Mouse (Mus musculus): ENCODE results near the gene Zfpl1. TPM values are rescaled to one million over a fixed set of nuclear protein-coding genes. Genes with fewer than 3 reads are reported as not detected.

Zfpl1 gene
- polyA plus RNA-seq, 1 experiment, result 22.8 TPM

DNA sequence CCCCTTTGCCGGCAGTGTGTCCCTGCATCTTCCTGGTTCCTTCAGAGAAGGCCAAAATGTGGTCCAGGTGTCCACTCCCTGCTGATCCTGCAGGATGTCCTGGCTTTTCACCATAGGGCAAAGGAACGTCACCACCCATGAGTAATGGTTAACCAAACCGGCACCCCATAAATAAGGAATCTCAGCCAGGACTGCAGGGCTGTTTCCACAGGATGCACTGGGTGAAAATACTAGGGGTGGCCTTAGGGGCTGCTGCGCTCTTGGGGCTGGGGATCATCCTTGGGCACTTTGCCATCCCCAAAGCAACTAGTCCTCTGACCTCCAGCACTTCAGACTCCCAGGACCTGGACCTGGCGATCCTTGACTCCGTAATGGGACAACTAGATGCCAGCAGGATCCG, 20.8 kb upstream of the Zfpl1 start, which contains the start of gene Naaladl1:
TSS of gene Naaladl1 (plus strand) at position 197 of the 400 bp plus-strand sequence.
- WGBS, result 91% methylated on average over 7 of the region's 7 CpGs
- TF ChIP-seq POLR2A (IDR thresholded peaks at IDR 0.05; ENCODE audit: borderline replicate concordance, control insufficient read depth, low read depth, low read length) (no peak), CTCF (IDR thresholded peaks at IDR 0.05; ENCODE audit: control insufficient read depth, insufficient read depth, low read length) (no peak)
- Histone ChIP-seq H3K4me1 (ENCODE audit: control insufficient read depth, insufficient read depth, low read length) (peaks cover 3% of the 10 kb centered on the region), H3K27ac (ENCODE audit: control insufficient read depth, insufficient read depth, low read depth, low read length, poor library complexity) (peak within 1 kb of the TSS; percentile 48; the same call in 1 of the 2 replicates), H3K4me3 (replicated peaks; ENCODE audit: control insufficient read depth, low read depth, low read length) (no peak within 1 kb of the TSS)

- H3K4me1 ChIP-seq (ENCODE audit: control insufficient read depth, insufficient read depth, low read length), result peaks cover 3% of the 10 kb centered on the region
- no peak overlapping the region for H3K4me3 ChIP-seq (replicated peaks; ENCODE audit: control insufficient read depth, low read depth, low read length)
- TF ChIP-seq CTCF (IDR thresholded peaks at IDR 0.05; ENCODE audit: control insufficient read depth, insufficient read depth, low read length) (no peak), POLR2A (IDR thresholded peaks at IDR 0.05; ENCODE audit: borderline replicate concordance, control insufficient read depth, low read depth, low read length) (no peak)
- H3K27ac ChIP-seq (ENCODE audit: control insufficient read depth, insufficient read depth, low read depth, low read length, poor library complexity), result peak overlapping the region; percentile 48; the same call in 1 of the 2 replicates
- WGBS, result 75% methylated on average over 4 of the region's 4 CpGs
Observed at GRCm38 (mm10) chr19:6104476-6104875, 19.7 kb upstream of the Zfpl1 start.

GRCm38 (mm10) chr19:6102169-6102853, 17.6 kb upstream of the Zfpl1 start:
- TF ChIP-seq CTCF (IDR thresholded peaks at IDR 0.05; ENCODE audit: control insufficient read depth, insufficient read depth, low read length), result no peak
- TF ChIP-seq POLR2A (IDR thresholded peaks at IDR 0.05; ENCODE audit: borderline replicate concordance, control insufficient read depth, low read depth, low read length), result no peak
- no peak overlapping the region for H3K4me3 ChIP-seq (replicated peaks; ENCODE audit: control insufficient read depth, low read depth, low read length)
- 60% methylated on average over 6 of the region's 6 CpGs for WGBS
- H3K4me1 ChIP-seq (ENCODE audit: control insufficient read depth, insufficient read depth, low read length), result peaks cover 3% of the 10 kb centered on the region
- H3K27ac ChIP-seq (ENCODE audit: control insufficient read depth, insufficient read depth, low read depth, low read length, poor library complexity), result peak overlapping the region; percentile 69

DNA sequence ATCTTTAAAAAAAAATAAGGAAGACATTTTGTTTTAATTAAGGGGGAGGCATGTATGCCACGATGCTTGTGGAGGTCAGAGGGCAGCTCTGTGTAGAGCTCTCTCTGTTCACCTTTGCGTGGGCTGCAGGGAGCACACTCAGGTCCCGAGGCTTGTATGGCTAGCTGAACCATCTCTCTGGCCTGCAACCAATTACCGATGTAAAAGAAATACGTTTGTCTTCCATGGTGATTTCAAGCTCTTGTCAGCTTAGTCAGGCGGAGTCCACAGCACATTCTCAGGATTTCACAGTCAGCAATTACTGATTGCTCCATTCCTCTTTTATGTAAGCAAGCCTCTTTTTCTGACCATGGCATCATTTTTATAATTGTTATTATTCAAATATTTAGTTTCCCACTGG, 16.4 kb upstream of the Zfpl1 start:
- Histone ChIP-seq H3K27ac (ENCODE audit: control insufficient read depth, insufficient read depth, low read depth, low read length, poor library complexity) (no peak overlapping the region), H3K4me1 (ENCODE audit: control insufficient read depth, insufficient read depth, low read length) (peaks cover 3% of the 10 kb centered on the region), H3K4me3 (replicated peaks; ENCODE audit: control insufficient read depth, low read depth, low read length) (no peak overlapping the region)
- 84% methylated on average over 6 of the region's 6 CpGs for WGBS
- TF ChIP-seq POLR2A (IDR thresholded peaks at IDR 0.05; ENCODE audit: borderline replicate concordance, control insufficient read depth, low read depth, low read length) (no peak), CTCF (IDR thresholded peaks at IDR 0.05; ENCODE audit: control insufficient read depth, insufficient read depth, low read length) (no peak)

DNA sequence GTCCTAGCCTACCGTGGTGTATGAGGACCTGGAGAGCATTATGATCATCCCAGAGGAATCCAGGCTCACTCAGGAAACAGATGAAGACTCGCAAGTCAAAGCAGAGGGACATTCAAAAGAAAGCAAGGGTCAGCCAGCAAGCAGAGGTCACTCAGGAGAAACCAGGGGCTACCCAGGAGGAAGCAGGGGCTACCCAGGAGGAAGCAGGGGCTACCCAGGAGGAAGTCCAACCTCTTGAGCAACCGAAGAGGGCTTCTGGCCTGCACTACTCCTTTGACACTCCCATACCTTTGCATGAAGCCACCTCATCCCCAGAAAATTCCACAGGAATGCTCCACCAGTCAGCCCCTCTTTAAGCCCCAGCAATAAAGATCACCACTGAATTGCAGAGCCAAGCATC, 13.1 kb upstream of the Zfpl1 start:
- TF ChIP-seq POLR2A (IDR thresholded peaks at IDR 0.05; ENCODE audit: borderline replicate concordance, control insufficient read depth, low read depth, low read length), result no peak
- TF ChIP-seq CTCF (IDR thresholded peaks at IDR 0.05; ENCODE audit: control insufficient read depth, insufficient read depth, low read length), result no peak
- Histone ChIP-seq H3K4me3 (replicated peaks; ENCODE audit: control insufficient read depth, low read depth, low read length) (no peak overlapping the region), H3K4me1 (ENCODE audit: control insufficient read depth, insufficient read depth, low read length) (peaks cover 2% of the 10 kb centered on the region), H3K27ac (ENCODE audit: control insufficient read depth, insufficient read depth, low read depth, low read length, poor library complexity) (no peak overlapping the region)
- 51% methylated on average over 3 of the region's 3 CpGs for WGBS

- H3K27ac ChIP-seq (ENCODE audit: control insufficient read depth, insufficient read depth, low read depth, low read length, poor library complexity), result no peak within 1 kb of the TSS
- TF ChIP-seq CTCF (IDR thresholded peaks at IDR 0.05; ENCODE audit: control insufficient read depth, insufficient read depth, low read length), result no peak
- TF ChIP-seq POLR2A (IDR thresholded peaks at IDR 0.05; ENCODE audit: borderline replicate concordance, control insufficient read depth, low read depth, low read length), result no peak
- 88% methylated on average over 7 of the region's 7 CpGs for WGBS
- H3K4me3 ChIP-seq (replicated peaks; ENCODE audit: control insufficient read depth, low read depth, low read length), result no peak within 1 kb of the TSS
- no peaks in the 10 kb centered on the region for H3K4me1 ChIP-seq (ENCODE audit: control insufficient read depth, insufficient read depth, low read length)
Observed at GRCm38 (mm10) chr19:6094119-6094518, 9.4 kb upstream of the Zfpl1 start, which contains the start of gene AC131692.1. TSS of gene AC131692.1 (plus strand) at chr19:6094419.

- WGBS, result 95% methylated on average over 13 of the region's 13 CpGs
Observed at GRCm38 (mm10) chr19:6088841-6089240, 4.1 kb upstream of the Zfpl1 start.

DNA sequence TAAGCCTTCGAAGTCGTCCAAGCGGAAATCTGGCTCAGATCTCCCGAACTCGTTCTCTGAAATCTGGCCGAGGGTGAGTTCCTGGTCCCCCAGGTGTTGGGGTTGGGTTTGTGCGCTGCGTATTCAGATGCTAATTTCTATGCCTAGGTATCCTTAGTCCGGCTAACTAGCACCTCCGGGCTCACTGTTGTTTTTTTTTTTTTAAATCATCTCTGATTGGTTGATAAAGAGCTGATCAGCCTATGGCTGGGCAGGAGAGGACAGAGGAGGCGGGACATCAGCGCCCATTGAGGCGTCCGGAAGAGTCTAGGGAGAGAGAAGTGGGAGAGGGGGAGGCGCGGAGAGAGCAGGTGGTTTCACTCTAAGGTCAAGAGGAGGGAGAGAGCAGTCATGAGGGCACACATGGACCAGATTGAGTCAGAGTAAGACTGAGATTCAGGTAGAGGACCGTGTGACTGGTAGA, 692 bp upstream of the Zfpl1 start:
- WGBS, result under 1% methylated on average over 17 of the region's 17 CpGs
- peak overlapping the region; percentile 71 for H3K4me3 ChIP-seq (replicated peaks; ENCODE audit: control insufficient read depth, low read depth, low read length)
- H3K27ac ChIP-seq (ENCODE audit: control insufficient read depth, insufficient read depth, low read depth, low read length, poor library complexity), result peak overlapping the region; percentile 61
- H3K4me1 ChIP-seq (ENCODE audit: control insufficient read depth, insufficient read depth, low read length), result no peaks in the 10 kb centered on the region; the same call in 1 of the 2 replicates
- TF ChIP-seq CTCF (IDR thresholded peaks at IDR 0.05; ENCODE audit: control insufficient read depth, insufficient read depth, low read length), result no peak
- TF ChIP-seq POLR2A (IDR thresholded peaks at IDR 0.05; ENCODE audit: borderline replicate concordance, control insufficient read depth, low read depth, low read length), result no peak

More at GRCm38 (mm10) chr19:6088841-6089240, 4.1 kb upstream of the Zfpl1 start:
- Histone ChIP-seq H3K4me3 (replicated peaks; ENCODE audit: control insufficient read depth, low read depth, low read length) (no peak overlapping the region), H3K27ac (ENCODE audit: control insufficient read depth, insufficient read depth, low read depth, low read length, poor library complexity) (no peak overlapping the region), H3K4me1 (ENCODE audit: control insufficient read depth, insufficient read depth, low read length) (no peaks in the 10 kb centered on the region; the same call in 1 of the 2 replicates)
- TF ChIP-seq POLR2A (IDR thresholded peaks at IDR 0.05; ENCODE audit: borderline replicate concordance, control insufficient read depth, low read depth, low read length) (no peak), CTCF (IDR thresholded peaks at IDR 0.05; ENCODE audit: control insufficient read depth, insufficient read depth, low read length) (no peak)

All from bone marrow, adult 2 months (tissue).